9 mouse cellular contexts compared by ENCODE assay signal in the genomic region with DNA sequence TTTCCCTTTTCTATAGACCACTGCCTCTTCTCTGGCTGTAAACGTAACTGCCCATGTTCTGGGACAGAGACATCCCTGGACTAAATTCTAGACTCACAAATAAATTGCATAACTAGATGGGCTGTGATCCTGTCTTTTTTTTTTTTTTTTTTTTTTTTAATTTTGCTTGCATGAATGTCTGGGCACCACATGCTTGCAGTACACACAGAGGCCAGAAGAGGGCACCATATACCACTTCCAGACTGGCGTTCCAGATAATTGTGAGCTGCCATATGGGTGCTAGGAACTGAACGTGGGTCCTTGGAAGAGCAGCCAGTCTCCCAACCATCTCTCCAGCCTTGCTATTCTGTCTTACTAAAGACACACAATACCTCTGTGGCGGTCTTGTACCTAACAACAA. TPM values are rescaled to one million over a fixed set of nuclear protein-coding genes. Genes with fewer than 3 reads are reported as not detected.
DNase-seq lines count a peak whose midpoint lies in the region; ATAC-seq and TF ChIP-seq lines count a peak whose summit lies in the region.
"Had no signal": no experiment of that assay in that cellular context is flagged by ENCODE, and none has a peak within 500 bp of the region (broad histone marks: within the 10 kb centered on the region; RNA-seq: fewer than 3 reads in every experiment).

No protein-coding gene starts in this region.

- ATAC-seq in midbrain, embryonic 16.5 days: no peak

- 62% methylated on average over 4 of the region's 4 CpGs for WGBS in bone marrow, adult 2 months
- 71% methylated on average over 4 of the region's 4 CpGs for WGBS in midbrain, embryonic 16.5 days

- peak; percentile 59 for TF ChIP-seq CTCF in ES-Bruce4 (IDR thresholded peaks at IDR 0.05; ENCODE audit: low read depth, low read length)
- TF ChIP-seq CTCF in bone marrow, adult 2 months (IDR thresholded peaks at IDR 0.05; ENCODE audit: control insufficient read depth, insufficient read depth, low read length): peak; percentile 40

- no peak overlapping the region for H3K27ac ChIP-seq in ES-Bruce4 (ENCODE audit: insufficient read depth, low read length)
- H3K27ac ChIP-seq in bone marrow, adult 2 months (ENCODE audit: control insufficient read depth, insufficient read depth, low read depth, low read length, poor library complexity): no peak overlapping the region
- no peak overlapping the region for H3K27ac ChIP-seq in midbrain, embryonic 16.5 days (ENCODE audit: low read length)
- H3K27ac ChIP-seq: liver, embryonic 15.5 days had no signal

- no peaks in the 10 kb centered on the region for H3K27me3 ChIP-seq in ES-Bruce4 (ENCODE audit: control insufficient read depth, insufficient read depth, low read length, poor library complexity, severe bottlenecking)
- H3K27me3 ChIP-seq in midbrain, embryonic 16.5 days (ENCODE audit: control insufficient read depth, insufficient read depth, low read depth, low read length): no peaks in the 10 kb centered on the region

- no peaks in the 10 kb centered on the region for H3K9me3 ChIP-seq in ES-Bruce4 (replicated peaks; ENCODE audit: control insufficient read depth, insufficient read depth, low read length, poor library complexity, severe bottlenecking)
- no peaks in the 10 kb centered on the region for H3K9me3 ChIP-seq in midbrain, embryonic 16.5 days (replicated peaks; ENCODE audit: control insufficient read depth, low read length, poor library complexity, severe bottlenecking)
- H3K9me3 ChIP-seq: liver, embryonic 15.5 days had no signal

- no peak for TF ChIP-seq POLR2A in ES-Bruce4 (IDR thresholded peaks at IDR 0.05; ENCODE audit: insufficient read depth, low read length)
- no peak for TF ChIP-seq POLR2A in bone marrow, adult 2 months (IDR thresholded peaks at IDR 0.05; ENCODE audit: borderline replicate concordance, control insufficient read depth, low read depth, low read length)

- H3K36me3 ChIP-seq in ES-Bruce4 (ENCODE audit: control insufficient read depth, insufficient read depth, low read length, poor library complexity, severe bottlenecking): no peaks in the 10 kb centered on the region
- no peaks in the 10 kb centered on the region for H3K36me3 ChIP-seq in midbrain, embryonic 16.5 days (ENCODE audit: control insufficient read depth, insufficient read depth, low read length)
- H3K36me3 ChIP-seq: liver, embryonic 15.5 days had no signal

- H3K4me2 ChIP-seq in midbrain, embryonic 16.5 days (ENCODE audit: low read length): no peak overlapping the region
- H3K4me2 ChIP-seq: liver, embryonic 15.5 days had no signal

- TF ChIP-seq EP300 in ES-Bruce4 (IDR thresholded peaks at IDR 0.05; ENCODE audit: insufficient read depth, low read depth, low read length): no peak

- H3K4me3 ChIP-seq in ES-Bruce4 (ENCODE audit: low read depth, low read length): no peak overlapping the region
- H3K4me3 ChIP-seq in bone marrow, adult 2 months (replicated peaks; ENCODE audit: control insufficient read depth, low read depth, low read length): no peak overlapping the region
- no peak overlapping the region for H3K4me3 ChIP-seq in midbrain, embryonic 16.5 days (ENCODE audit: low read depth, low read length)
- H3K4me3 ChIP-seq: liver, embryonic 15.5 days had no signal

- no peaks in the 10 kb centered on the region for H3K4me1 ChIP-seq in ES-Bruce4 (ENCODE audit: control insufficient read depth, insufficient read depth, low read length)
- H3K4me1 ChIP-seq in bone marrow, adult 2 months (ENCODE audit: control insufficient read depth, insufficient read depth, low read length): no peaks in the 10 kb centered on the region
- H3K4me1 ChIP-seq in midbrain, embryonic 16.5 days (ENCODE audit: control insufficient read depth, insufficient read depth, low read length): no peaks in the 10 kb centered on the region
- H3K4me1 ChIP-seq: liver, embryonic 15.5 days had no signal

- DNase-seq in kidney, postnatal 10 days: peak; percentile 24
- DNase-seq in kidney, adult 8-10 months: no peak
- peak; percentile 35 for DNase-seq in naive thymus-derived CD4-positive, alpha-beta T cell, adult 2 months (ENCODE audit: low read depth)
- DNase-seq in ovary, adult 18-20 months (ENCODE audit: low spot score): no peak
- DNase-seq in frontal cortex, adult 2 months (ENCODE audit: extremely low spot score in 1 of 2, low spot score in 1 of 2): no peak

- no peak overlapping the region for H3K9ac ChIP-seq in ES-Bruce4 (ENCODE audit: low read depth, poor library complexity, severe bottlenecking)
- no peak overlapping the region for H3K9ac ChIP-seq in midbrain, embryonic 16.5 days (ENCODE audit: low read depth, low read length)
- H3K9ac ChIP-seq: liver, embryonic 15.5 days had no signal

RNA-seq across cellular contexts. Expression of a gene that starts 42.0 kb away (rescaled TPM):
- 0.35 and 1.3 TPM in 2 replicates for polyA plus RNA-seq in ES-Bruce4 (2011; ENCODE audit: insufficient read depth, insufficient read length, low read depth, missing spikeins)
- 1.3 and 5.0 TPM in 2 replicates for polyA plus RNA-seq in bone marrow, adult 2 months (2011; ENCODE audit: insufficient read depth, insufficient read length, low replicate concordance, missing spikeins)
- polyA plus RNA-seq in frontal cortex, adult 2 months (2012; rRNA removed): 1.1 and 1.4 TPM in 2 replicates
- polyA plus RNA-seq in midbrain, embryonic 16.5 days (2015; fragmentation: Nextera tagmentation; extraction: Ambion mirVana): 0.29 and 0.36 TPM in 2 replicates

Comparison
In these comparisons a context has a peak if more than half of its experiments do, and no peak if none do; other contexts are left out.
1. DNase-seq: peak in kidney, postnatal 10 days (single experiment) and naive thymus-derived CD4-positive, alpha-beta T cell, adult 2 months (single experiment); none in kidney, adult 8-10 months (0 of 2), ovary, adult 18-20 months (single experiment) and frontal cortex, adult 2 months (0 of 2).